Mouse (Mus musculus) monocyte, adult 5-6 weeks (primary cell): ENCODE measurements around the gene Clstn3. TPM values are rescaled to one million over a fixed set of nuclear protein-coding genes. Genes with fewer than 3 reads are reported as not detected.
"Not testable (repeated sequence)": the region's sequence is repeated elsewhere in the genome, so short reads cannot be mapped to it uniquely, and the experiment has no call there.

Experiments used
- ATAC-seq: fragments of 153-309, 156-312 bp; replicated peaks from 2 replicates; pipeline ENCODE4 v1.8.0; 2017; ENCODE audit warnings: mild to moderate bottlenecking; ENCODE audit not compliant: low TSS enrichment, insufficient number of reproducible peaks, severe bottlenecking, poor library complexity, low FRiP score
- total RNA-seq: library from RNA; stranded (forward); fragments of 200-1000, 200-491, 200-594 nt; gene quantifications from 3 replicates; pipeline ENCODE4 v1.2.3, GENCODE M21; 2017

Gene Clstn3
- total RNA-seq, 1 experiment from 2014 or later, result not detected

DNA sequence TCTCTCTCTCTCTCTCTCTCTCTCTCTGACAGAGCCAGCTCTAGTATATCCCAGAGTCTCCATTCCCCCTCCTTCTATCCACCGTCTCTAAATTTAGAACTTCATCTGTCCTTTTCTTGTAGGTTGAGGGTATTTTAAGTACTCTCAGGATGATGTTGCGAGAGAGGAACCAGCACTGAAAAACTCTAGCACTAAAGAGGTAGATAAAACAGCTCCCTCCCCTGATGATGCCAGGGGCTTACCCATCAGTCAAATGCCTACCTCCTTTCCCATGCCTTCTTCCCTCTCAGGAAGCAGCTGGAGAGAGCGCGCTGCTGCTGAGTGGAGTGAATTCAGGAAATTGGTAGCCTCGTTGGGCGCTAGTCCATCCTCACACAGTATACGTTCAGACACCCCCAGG lies 37.3 kb downstream of the Clstn3 start:
- no peak for ATAC-seq

DNA sequence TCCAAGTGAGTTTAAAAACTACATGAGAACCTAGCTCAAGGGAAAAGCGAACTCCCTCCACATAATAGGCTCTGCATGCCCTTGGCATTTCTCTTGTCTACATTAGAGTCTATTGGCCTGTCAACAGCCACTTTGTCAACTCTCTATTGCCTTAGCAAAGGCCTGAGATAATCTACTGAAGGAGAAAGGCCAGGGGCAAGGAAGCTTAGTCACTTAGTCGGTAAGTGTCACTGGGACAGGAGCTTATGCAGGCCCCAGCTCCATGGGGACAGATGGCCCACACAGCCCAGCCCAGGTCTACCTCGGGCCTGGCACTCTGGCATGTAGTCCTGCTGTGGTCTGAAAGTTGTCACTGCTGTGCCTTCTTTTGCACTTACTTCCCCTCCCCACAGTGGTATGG lies 38.0 kb downstream of the Clstn3 start:
- ATAC-seq, result no peak

DNA sequence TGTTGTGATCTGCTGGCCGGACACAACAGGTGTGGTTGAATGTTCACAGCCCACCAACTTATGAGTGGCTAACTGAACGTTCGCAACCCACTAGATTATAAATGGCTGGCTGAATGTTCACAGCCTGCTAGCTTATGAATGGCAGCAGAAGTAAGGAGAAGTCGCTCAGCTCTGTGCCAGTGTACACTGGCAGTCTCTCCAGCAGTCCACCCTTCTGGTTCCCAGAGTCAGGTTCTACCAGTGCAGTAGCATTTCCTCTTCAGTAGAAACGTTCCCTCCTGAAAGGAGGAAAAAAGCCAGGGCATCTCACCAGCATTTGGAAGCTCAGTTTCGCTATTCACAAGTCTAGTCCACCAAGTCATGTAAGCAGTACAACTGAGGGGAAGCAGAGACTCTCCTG lies 39.1 kb downstream of the Clstn3 start:
- ATAC-seq, result no peak

DNA sequence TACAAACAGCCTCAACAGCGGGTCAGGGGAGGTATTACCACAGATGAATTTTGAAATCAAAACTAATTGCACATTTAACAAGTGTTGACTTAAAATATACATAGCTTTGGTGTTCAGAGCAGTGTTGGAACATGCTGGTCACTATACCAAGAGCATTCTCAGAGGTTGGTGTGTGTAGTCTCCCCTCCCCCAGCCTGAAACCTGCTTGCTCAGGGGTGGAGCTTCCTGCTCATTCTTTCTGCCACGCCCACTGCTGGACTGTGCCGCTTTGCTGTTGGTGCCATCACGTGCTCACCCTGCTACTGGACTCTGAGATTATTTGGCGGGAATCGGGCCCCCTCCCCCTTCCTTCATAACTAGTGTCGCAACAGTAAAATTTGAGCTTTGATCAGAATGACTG lies 39.6 kb downstream of the Clstn3 start:
- ATAC-seq, result not testable (repeated sequence)

DNA sequence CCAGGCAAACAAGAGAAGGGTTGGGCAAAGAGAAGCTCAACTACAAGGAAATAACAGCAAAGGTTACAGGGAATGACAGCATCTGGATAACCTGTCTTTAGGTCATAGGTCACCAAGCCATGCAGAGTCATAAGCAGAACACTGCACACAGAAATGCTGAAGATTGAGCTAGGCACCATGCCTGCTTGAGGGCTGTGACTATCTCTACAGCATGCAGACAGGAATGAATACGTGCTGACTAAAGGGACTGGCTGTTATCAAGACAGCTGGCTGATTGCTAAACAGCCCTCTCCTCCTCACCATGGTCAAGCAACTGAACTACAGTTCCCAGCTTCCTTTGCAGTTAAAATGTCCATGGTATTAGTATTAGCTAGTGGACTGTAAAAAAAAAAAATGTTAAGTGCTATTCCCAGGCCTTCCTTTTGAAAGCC lies 40.5 kb downstream of the Clstn3 start:
- ATAC-seq, result no peak

DNA sequence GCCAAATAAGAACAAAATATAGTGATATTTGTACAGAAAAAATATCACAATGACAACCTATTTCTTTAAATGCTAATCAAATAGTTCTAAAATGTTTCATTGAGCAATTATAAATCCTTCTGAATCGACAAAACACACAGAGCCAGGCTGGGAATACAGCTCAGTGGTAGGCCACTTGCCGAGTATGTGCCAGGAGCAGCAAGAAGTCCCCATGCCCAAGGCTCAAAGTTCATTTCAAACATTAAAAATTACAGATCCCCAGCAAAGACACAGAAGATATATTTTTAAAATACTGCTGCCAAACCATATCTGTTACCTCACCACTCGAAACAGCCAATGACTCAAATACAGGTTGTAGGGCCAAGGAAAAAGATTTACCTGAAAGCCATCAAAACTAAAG lies 45.9 kb downstream of the Clstn3 start:
- ATAC-seq, result no peak

DNA sequence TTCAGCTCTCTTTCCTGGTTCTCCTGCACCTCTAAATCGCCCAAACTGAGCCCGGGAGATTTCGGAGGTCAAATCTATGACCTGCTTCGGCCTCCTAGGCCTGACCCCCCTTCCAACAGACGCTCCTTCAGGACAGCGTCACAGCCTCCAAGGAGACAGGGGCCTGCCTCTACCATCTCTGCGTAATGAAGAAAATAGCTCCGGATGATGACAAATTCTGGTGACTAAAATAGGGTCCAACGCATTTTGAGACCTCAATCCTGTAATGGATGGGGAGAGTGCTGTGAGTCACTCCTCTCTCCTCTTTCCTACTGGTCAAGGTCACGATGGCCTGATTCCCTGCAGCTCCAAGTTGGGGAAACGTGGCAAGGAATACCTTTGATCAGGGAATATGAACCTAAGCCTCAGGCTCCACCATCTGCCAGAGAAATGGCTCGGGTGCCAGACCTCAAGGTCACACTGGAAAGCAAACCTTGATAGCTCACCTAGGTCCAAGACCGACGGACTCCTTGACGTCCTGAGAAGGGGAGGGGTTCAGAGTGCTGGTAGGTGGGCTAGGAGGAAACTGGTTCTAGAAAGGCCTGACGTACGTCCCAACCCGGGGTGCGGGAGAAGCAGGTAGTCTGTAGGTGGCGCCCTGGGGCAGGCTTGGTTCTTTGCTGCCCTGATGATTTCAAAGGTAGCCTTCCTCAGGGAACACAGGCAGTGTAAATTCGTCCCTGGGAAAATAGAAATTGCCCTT lies 49.1 kb downstream of the Clstn3 start:
- peak; percentile 65 for ATAC-seq

DNA sequence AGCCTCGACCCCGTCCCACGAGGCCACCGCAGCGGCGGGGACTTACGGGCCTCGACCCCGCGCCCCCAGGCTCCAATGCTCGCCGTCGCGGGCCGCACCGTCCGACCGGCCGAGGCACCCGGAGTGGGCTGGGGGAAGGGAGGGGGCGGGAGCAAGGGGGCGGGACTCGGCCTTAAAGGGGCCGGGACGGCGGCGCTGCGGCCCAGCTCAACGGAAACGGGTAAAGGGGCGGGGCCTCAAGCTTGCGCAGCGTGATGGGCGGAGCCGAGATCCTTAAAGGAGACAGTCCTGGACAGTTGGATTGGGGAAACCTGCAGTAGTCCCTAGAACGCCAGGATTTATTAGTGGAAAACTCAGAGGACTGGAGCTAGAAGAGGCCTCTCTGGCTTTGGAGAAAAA lies 49.7 kb downstream of the Clstn3 start, which contains the start of gene Pex5:
Pex5 (minus strand) TSS at position 141 of the 399 bp plus-strand sequence.
- peak; percentile 82 for ATAC-seq

DNA sequence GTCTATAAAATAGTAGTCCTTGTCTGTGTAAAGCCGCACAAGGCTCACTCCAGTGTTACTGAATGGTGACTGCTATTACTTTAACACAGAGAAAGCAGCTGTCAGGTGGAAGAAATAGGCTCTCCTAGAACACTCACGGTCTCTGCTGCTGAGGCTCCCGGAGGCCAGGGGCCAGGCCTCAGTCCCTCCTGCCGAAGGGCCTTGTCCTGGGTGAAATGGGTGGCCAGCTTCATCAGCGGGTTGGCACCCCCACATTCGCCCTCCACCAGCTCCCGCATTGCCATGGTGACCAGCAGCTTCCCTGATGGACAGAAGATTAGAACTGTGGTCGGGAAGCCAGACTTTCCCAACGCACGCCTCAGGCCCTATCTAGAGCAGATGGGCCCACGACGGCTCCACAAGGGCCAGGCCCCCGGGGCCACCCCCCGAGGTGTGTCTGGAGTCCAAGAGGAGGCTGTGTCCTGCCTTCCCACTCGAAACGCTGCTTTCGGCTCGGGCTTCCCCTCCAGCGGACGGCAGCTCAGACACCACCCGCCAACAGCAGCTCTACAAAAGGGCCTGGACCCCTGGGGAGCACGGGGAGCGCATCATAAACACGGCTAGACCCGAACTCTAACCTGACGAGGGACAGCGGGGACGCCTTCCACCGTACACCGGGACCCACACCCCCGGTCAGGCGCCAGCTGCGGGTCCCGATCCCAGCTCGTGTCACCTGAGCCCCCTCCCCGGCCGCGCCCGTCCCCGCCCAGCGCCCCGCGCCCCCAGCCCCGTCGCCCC lies 50.3 kb downstream of the Clstn3 start:
- ATAC-seq, result no peak; the same call in 1 of the 2 replicates

DNA sequence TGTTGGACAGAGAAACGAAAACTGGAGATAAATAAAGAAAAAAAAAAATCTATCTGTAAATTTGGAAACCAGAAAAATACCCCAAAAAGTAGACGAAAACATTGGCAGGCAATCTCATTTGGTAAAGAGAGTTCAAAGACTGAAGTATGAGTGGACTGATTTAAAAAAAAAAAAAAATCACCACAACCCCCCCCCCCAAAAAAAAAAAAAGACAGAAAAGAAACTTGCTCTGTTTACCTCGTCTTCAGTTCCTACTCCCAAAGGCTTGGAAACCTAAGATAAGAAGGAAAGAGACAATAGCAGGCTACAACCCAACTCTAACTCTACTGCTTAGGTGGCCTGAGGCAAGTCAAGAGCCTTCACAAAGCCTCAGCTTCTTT lies 50.8 kb downstream of the Clstn3 start:
- no peak for ATAC-seq

DNA sequence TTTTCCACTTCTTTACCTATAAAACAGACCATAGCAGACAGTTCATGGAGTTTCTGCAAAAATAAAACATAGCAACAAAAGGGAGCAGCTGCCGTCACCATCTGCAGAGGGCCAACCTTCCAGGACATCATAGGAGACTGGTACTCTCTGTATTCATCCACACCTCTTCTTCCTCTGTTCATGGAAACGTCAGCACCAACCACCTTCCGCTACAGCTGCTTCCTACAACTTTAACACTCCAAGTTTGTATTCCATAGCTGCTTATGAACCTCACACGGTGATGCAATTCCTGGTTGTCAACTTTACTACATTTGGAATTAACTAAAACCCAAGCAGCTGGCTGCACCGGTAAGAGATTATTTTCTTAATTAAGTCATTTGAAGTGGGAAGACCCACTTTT lies 56.2 kb downstream of the Clstn3 start:
- ATAC-seq, result no peak

DNA sequence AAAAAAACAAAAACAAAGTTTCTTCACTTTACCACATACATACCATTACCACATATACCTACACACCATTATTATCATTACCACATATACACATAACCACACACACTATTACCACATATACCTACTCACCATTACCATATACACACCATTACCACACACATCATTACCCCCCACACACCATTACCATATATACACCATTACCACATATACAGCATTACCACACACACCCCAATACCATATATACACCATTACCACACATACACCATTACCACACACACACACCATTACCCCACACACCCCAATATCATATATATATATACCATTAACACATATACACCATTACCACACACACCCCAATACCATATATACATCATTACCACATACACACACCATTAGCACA lies 57.4 kb downstream of the Clstn3 start:
- ATAC-seq, result no peak

DNA sequence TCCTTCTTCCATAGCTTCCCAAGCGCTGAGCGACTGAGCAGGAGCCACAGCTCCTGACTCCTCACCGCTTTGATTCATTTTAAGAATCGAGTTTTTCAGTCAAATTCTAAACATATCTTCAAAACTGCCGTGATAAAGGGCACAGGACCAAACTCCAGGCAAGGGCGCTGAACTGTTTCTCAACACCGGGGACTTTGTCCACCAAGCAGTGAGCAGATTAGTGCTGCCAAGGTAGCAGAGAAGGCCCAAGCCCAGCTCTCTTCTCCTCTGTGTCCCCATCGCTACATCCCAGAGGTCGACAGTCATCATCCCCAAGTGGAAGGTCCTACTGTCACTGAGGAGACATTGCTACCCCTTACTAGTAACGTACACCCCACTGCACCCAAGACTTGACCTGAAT lies 58.3 kb downstream of the Clstn3 start:
- no peak for ATAC-seq

DNA sequence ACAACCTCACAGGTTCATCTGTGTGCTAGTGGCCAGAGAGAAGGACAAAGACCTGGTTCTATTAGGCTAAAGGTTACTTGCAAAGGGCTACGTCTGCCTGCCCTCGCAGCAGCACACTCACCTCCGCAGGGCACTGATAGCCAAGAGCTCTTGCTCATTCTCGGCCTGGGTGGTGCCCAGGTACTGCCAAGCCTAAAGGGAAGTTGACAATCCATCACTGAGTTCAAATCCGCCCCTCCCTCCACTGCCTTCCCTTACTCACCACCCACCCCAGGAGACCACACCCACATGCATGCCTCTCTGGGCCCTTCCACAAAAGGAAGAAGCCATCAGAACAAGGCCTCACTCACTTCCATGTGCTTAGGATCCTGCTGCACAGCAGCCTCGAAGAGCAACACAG lies 64.9 kb downstream of the Clstn3 start:
- ATAC-seq, result no peak

DNA sequence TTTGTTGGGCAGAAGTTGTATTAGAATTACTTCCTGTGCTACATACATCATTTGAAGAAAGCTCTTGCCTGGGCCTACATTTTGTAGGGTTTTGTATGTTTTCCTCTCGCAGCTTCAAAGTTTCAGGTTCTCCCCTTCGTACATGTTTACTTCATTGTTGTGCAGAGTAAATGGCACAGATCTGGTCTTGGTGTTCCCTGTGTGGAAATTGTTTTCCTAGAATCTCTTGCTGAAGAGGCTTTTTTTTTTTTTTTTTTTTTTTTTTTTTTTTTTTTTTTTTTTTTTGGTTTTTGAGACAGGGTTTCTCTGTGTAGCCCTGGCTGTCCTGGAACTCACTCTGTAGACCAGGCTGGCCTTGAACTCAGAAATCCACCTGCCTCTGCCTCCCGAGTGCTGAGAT lies 69.6 kb downstream of the Clstn3 start:
- ATAC-seq, result not testable (repeated sequence)

Other genes starting within 250 kb of the Clstn3 start
- gene Vmn2r27, start 232.9 kb downstream of the Clstn3 start, total RNA-seq, result 0.75 TPM in 1 of 3 replicates, not detected in the others
- 1.7 to 2.9 TPM (median 2.2 TPM) in 3 replicates for gene Cd163, start 160.1 kb downstream of the Clstn3 start, total RNA-seq
- 17.3 to 24.2 TPM (median 20.2 TPM) in 3 replicates for gene Pex5, start 49.7 kb downstream of the Clstn3 start, total RNA-seq
- 0.19 to 0.21 TPM (median 0.19 TPM) in 3 replicates for gene C1rl, start 28.3 kb upstream of the Clstn3 start, total RNA-seq
- gene C1ra, start 47.6 kb upstream of the Clstn3 start, total RNA-seq, result 1.4 TPM in 1 of 3 replicates, not detected in the others
- not detected in 3 replicates for gene C1s1, start 77.6 kb upstream of the Clstn3 start, total RNA-seq
- not detected in 3 replicates for gene C1rb, start 105.5 kb upstream of the Clstn3 start, total RNA-seq
- not detected in 3 replicates for gene C1s2, start 171.3 kb upstream of the Clstn3 start, total RNA-seq
- 18.6 to 29.6 TPM (median 20.8 TPM) in 3 replicates for gene Lpcat3, start 198.2 kb upstream of the Clstn3 start, total RNA-seq
- 82.8 to 125 TPM (median 86.6 TPM) in 3 replicates for gene Emg1, start 247.4 kb upstream of the Clstn3 start, total RNA-seq
- 123 to 138 TPM (median 126 TPM) in 3 replicates for gene Phb2, start 247.5 kb upstream of the Clstn3 start, total RNA-seq